Mouse (Mus musculus) ovary, postnatal 10 days (tissue): ENCODE measurements at regions not wholly inside any gene's neighbourhood (a gene's known extent, or its start where the extent isn't known, plus 50 kb on each side); places are given as distances from the start of the nearest gene placed in this dataset.

Experiments
- DNase-seq: peaks from one replicate; pipeline ENCODE4 v3.0.0; 2022; ENCODE audit warnings: low spot score

DNA sequence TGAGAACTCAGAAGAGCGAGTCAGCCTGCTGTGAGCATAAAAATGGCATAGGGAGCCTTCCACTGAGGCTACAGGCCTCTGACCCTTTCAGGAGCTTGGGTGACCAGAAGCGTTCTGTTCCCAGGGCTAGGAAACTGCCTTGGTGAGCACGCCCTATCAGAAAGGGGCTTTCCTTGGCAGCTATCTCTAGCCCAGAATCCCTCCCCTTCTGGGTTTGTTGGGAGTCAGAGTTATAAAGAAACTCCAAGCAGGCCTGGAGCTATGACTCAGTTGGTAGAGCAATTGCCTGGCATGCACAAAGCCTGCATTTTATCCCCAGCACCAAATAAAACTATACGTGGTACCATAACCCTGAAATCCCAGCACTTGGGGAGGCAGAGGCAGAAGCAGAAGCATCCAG, 85.7 kb upstream of the 4930412O13Rik start:
- DNase-seq = no peak

- no peak for DNase-seq
These were observed 79.6 kb upstream of the 4930412O13Rik start for GRCm38 (mm10) chr2:9801484-9801883.

GRCm38 (mm10) chr2:9804306-9804705, 76.7 kb upstream of the 4930412O13Rik start:
- DNase-seq = no peak

DNA sequence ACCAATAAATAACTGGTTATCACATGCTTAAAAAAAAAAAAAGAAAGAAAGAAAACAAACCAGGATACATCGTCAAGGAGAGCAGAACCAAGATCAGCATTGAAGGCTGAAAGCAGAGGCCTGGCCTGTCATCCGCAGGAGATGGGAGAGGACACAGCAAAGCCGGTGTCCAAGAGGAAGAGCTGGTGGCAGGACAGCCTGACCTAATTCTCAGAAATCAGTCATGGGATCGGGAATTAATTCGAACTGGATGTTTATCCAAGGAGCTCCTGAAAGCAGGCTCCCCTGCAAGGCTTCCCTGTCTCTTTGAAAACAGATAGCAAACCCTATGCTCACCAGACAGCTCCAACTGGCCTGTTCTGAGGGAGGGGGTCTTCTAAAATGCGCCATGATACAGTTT, 75.5 kb upstream of the 4930412O13Rik start:
- DNase-seq = no peak
